Mouse (Mus musculus): ENCODE results near the gene Adad2. TPM values are rescaled to one million over a fixed set of nuclear protein-coding genes. Genes with fewer than 3 reads are reported as not detected.

The Adad2 gene
- polyA plus RNA-seq, 1 experiment: 54.3 TPM

- Histone ChIP-seq H3K36me3 (ENCODE audit: control insufficient read depth, insufficient read depth, low read length) (no peaks in the 10 kb centered on the region), H3K27me3 (ENCODE audit: control insufficient read depth, insufficient read depth, low read length) (no peaks in the 10 kb centered on the region), H3K4me1 (ENCODE audit: control insufficient read depth, insufficient read depth, low read length) (peaks cover 8% of the 10 kb centered on the region), H3K27ac (ENCODE audit: control insufficient read depth, insufficient read depth, low read depth, low read length) (no peak overlapping the region), H3K4me3 (ENCODE audit: control insufficient read depth, low read depth, low read length) (no peak overlapping the region)
- no peak for TF ChIP-seq CTCF (IDR thresholded peaks at IDR 0.05; ENCODE audit: control insufficient read depth, insufficient read depth, insufficient replicate concordance, low read depth, low read length)
- TF ChIP-seq POLR2A (IDR thresholded peaks at IDR 0.05; ENCODE audit: control insufficient read depth, low read depth, low read length): no peak
Observed at GRCm38 (mm10) chr8:119638261-119638660, 25.7 kb downstream of the Adad2 start.

GRCm38 (mm10) chr8:119639798-119640197 is 27.3 kb downstream of the Adad2 start:
- Histone ChIP-seq H3K27ac (ENCODE audit: control insufficient read depth, insufficient read depth, low read depth, low read length) (peak overlapping the region; percentile 25), H3K36me3 (ENCODE audit: control insufficient read depth, insufficient read depth, low read length) (no peaks in the 10 kb centered on the region), H3K4me1 (ENCODE audit: control insufficient read depth, insufficient read depth, low read length) (peaks cover 7% of the 10 kb centered on the region), H3K4me3 (ENCODE audit: control insufficient read depth, low read depth, low read length) (no peak overlapping the region), H3K27me3 (ENCODE audit: control insufficient read depth, insufficient read depth, low read length) (no peaks in the 10 kb centered on the region)
- no peak for TF ChIP-seq CTCF (IDR thresholded peaks at IDR 0.05; ENCODE audit: control insufficient read depth, insufficient read depth, insufficient replicate concordance, low read depth, low read length)
- no peak for TF ChIP-seq POLR2A (IDR thresholded peaks at IDR 0.05; ENCODE audit: control insufficient read depth, low read depth, low read length)

- Histone ChIP-seq H3K36me3 (ENCODE audit: control insufficient read depth, insufficient read depth, low read length) (no peaks in the 10 kb centered on the region), H3K27ac (ENCODE audit: control insufficient read depth, insufficient read depth, low read depth, low read length) (no peak overlapping the region), H3K4me1 (ENCODE audit: control insufficient read depth, insufficient read depth, low read length) (peaks cover 7% of the 10 kb centered on the region), H3K4me3 (ENCODE audit: control insufficient read depth, low read depth, low read length) (no peak overlapping the region), H3K27me3 (ENCODE audit: control insufficient read depth, insufficient read depth, low read length) (no peaks in the 10 kb centered on the region)
- TF ChIP-seq CTCF (IDR thresholded peaks at IDR 0.05; ENCODE audit: control insufficient read depth, insufficient read depth, insufficient replicate concordance, low read depth, low read length): no peak
- no peak for TF ChIP-seq POLR2A (IDR thresholded peaks at IDR 0.05; ENCODE audit: control insufficient read depth, low read depth, low read length)
Observed at GRCm38 (mm10) chr8:119641058-119641457, 28.5 kb downstream of the Adad2 start.

GRCm38 (mm10) chr8:119642960-119643359 is 30.4 kb downstream of the Adad2 start:
- TF ChIP-seq CTCF (IDR thresholded peaks at IDR 0.05; ENCODE audit: control insufficient read depth, insufficient read depth, insufficient replicate concordance, low read depth, low read length): no peak
- no peak for TF ChIP-seq POLR2A (IDR thresholded peaks at IDR 0.05; ENCODE audit: control insufficient read depth, low read depth, low read length)
- H3K36me3 ChIP-seq (ENCODE audit: control insufficient read depth, insufficient read depth, low read length): no peaks in the 10 kb centered on the region
- H3K27me3 ChIP-seq (ENCODE audit: control insufficient read depth, insufficient read depth, low read length): no peaks in the 10 kb centered on the region
- no peaks in the 10 kb centered on the region; the same call in 1 of the 2 replicates for H3K4me1 ChIP-seq (ENCODE audit: control insufficient read depth, insufficient read depth, low read length)
- no peak overlapping the region for H3K4me3 ChIP-seq (ENCODE audit: control insufficient read depth, low read depth, low read length)
- H3K27ac ChIP-seq (ENCODE audit: control insufficient read depth, insufficient read depth, low read depth, low read length): no peak overlapping the region

GRCm38 (mm10) chr8:119644429-119644960 is 31.9 kb downstream of the Adad2 start:
- H3K4me3 ChIP-seq (ENCODE audit: control insufficient read depth, low read depth, low read length): no peak overlapping the region
- TF ChIP-seq CTCF (IDR thresholded peaks at IDR 0.05; ENCODE audit: control insufficient read depth, insufficient read depth, insufficient replicate concordance, low read depth, low read length): no peak
- no peak for TF ChIP-seq POLR2A (IDR thresholded peaks at IDR 0.05; ENCODE audit: control insufficient read depth, low read depth, low read length)
- H3K4me1 ChIP-seq (ENCODE audit: control insufficient read depth, insufficient read depth, low read length): no peaks in the 10 kb centered on the region; the same call in 1 of the 2 replicates
- H3K36me3 ChIP-seq (ENCODE audit: control insufficient read depth, insufficient read depth, low read length): no peaks in the 10 kb centered on the region
- H3K27ac ChIP-seq (ENCODE audit: control insufficient read depth, insufficient read depth, low read depth, low read length): no peak overlapping the region
- no peaks in the 10 kb centered on the region for H3K27me3 ChIP-seq (ENCODE audit: control insufficient read depth, insufficient read depth, low read length)

GRCm38 (mm10) chr8:119644981-119645597 is 32.5 kb downstream of the Adad2 start:
- TF ChIP-seq CTCF (IDR thresholded peaks at IDR 0.05; ENCODE audit: control insufficient read depth, insufficient read depth, insufficient replicate concordance, low read depth, low read length): no peak
- TF ChIP-seq POLR2A (IDR thresholded peaks at IDR 0.05; ENCODE audit: control insufficient read depth, low read depth, low read length): no peak
- no peaks in the 10 kb centered on the region; the same call in 1 of the 2 replicates for H3K4me1 ChIP-seq (ENCODE audit: control insufficient read depth, insufficient read depth, low read length)
- no peak overlapping the region for H3K27ac ChIP-seq (ENCODE audit: control insufficient read depth, insufficient read depth, low read depth, low read length)
- no peak overlapping the region for H3K4me3 ChIP-seq (ENCODE audit: control insufficient read depth, low read depth, low read length)
- H3K27me3 ChIP-seq (ENCODE audit: control insufficient read depth, insufficient read depth, low read length): no peaks in the 10 kb centered on the region
- H3K36me3 ChIP-seq (ENCODE audit: control insufficient read depth, insufficient read depth, low read length): no peaks in the 10 kb centered on the region

GRCm38 (mm10) chr8:119646197-119646596 is 33.6 kb downstream of the Adad2 start:
- Histone ChIP-seq H3K27me3 (ENCODE audit: control insufficient read depth, insufficient read depth, low read length) (no peaks in the 10 kb centered on the region), H3K36me3 (ENCODE audit: control insufficient read depth, insufficient read depth, low read length) (no peaks in the 10 kb centered on the region), H3K4me1 (ENCODE audit: control insufficient read depth, insufficient read depth, low read length) (no peaks in the 10 kb centered on the region; the same call in 1 of the 2 replicates), H3K27ac (ENCODE audit: control insufficient read depth, insufficient read depth, low read depth, low read length) (peak overlapping the region; percentile 73), H3K4me3 (ENCODE audit: control insufficient read depth, low read depth, low read length) (no peak overlapping the region)
- TF ChIP-seq CTCF (IDR thresholded peaks at IDR 0.05; ENCODE audit: control insufficient read depth, insufficient read depth, insufficient replicate concordance, low read depth, low read length) (peak; percentile 47; the same call in 1 of the 2 replicates), POLR2A (IDR thresholded peaks at IDR 0.05; ENCODE audit: control insufficient read depth, low read depth, low read length) (no peak)
